In the genomic region with DNA sequence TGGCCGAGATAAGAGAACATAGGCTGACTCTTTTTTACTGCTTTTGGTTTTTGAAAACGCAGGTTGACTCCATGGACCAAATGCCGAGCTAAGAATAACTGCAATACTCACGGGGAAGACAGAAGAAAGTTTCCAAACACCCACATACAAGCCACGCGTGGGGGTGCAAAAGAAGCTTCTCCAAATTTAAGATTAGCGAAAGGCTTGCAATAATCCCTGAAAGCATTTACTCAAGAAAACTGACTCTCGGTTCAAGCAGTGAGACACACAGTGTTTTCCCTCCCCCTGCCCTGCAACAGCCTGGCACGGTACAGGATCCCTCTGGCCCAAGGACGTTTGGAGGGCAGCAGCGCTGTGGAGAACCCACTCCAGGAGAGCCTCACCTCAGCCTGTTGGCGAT, we compare ENCODE assay signal across 18 mouse cellular contexts.
DNase-seq lines count a peak whose midpoint lies in the region; ATAC-seq and TF ChIP-seq lines count a peak whose summit lies in the region.
"Had no signal": no experiment of that assay in that cellular context is flagged by ENCODE, and none has a peak within 500 bp of the region (broad histone marks: within the 10 kb centered on the region; RNA-seq: fewer than 3 reads in every experiment).

No protein-coding gene starts in this region.

- H3K4me1 ChIP-seq in cerebellum, adult 2 months (ENCODE audit: control insufficient read depth, insufficient read depth, low read length), result peaks cover 3% of the 10 kb centered on the region; the same call in 1 of the 2 replicates
- no peaks in the 10 kb centered on the region for H3K4me1 ChIP-seq in hindbrain, embryonic 11.5 days (replicated peaks; ENCODE audit: control insufficient read depth, insufficient read depth, low read length)
- H3K4me1 ChIP-seq in hindbrain, postnatal 0 days (ENCODE audit: insufficient read depth, low read length), result peaks cover 6% of the 10 kb centered on the region; the same call in 1 of the 2 replicates
- H3K4me1 ChIP-seq: neural tube, embryonic 12.5 days had no signal

- H3K36me3 ChIP-seq in hindbrain, embryonic 11.5 days (ENCODE audit: control insufficient read depth, insufficient read depth, low read length), result no peaks in the 10 kb centered on the region
- no peaks in the 10 kb centered on the region for H3K36me3 ChIP-seq in hindbrain, postnatal 0 days (ENCODE audit: insufficient read depth, low read length)
- H3K36me3 ChIP-seq: forebrain, embryonic 10.5 days; heart, embryonic 12.5 days; limb, embryonic 10.5 days; midbrain, embryonic 10.5 days; neural tube, embryonic 12.5 days; stomach, embryonic 15.5 days had no signal

- DNase-seq in left cerebral cortex, adult 11 months (ENCODE audit: low spot score), result peak; percentile 72
- no peak for DNase-seq in left cerebral cortex, postnatal 4 days
- DNase-seq in frontal cortex, postnatal 36 days (ENCODE audit: low spot score in 2 of 2), result peak; percentile 68 to 91
- DNase-seq in left cerebral cortex, postnatal 36 days (ENCODE audit: low spot score in 2 of 2), result peak; percentile 74 to 77
- DNase-seq in cerebellum, adult 2 months, result no peak
- no peak for DNase-seq in hindbrain, embryonic 11.5 days (ENCODE audit: low spot score)
- no peak for DNase-seq in hindbrain, postnatal 0 days (ENCODE audit: low spot score)
- DNase-seq: cerebellum, adult 18-20 months; kidney, adult 2 months; kidney, postnatal 25 days; lung, embryonic 14.5 days had no signal

- H3K4me2 ChIP-seq in hindbrain, embryonic 11.5 days (replicated peaks; ENCODE audit: low read depth, low read length), result no peak overlapping the region
- no peak overlapping the region for H3K4me2 ChIP-seq in hindbrain, postnatal 0 days (ENCODE audit: low read depth, low read length)
- H3K4me2 ChIP-seq: heart, embryonic 12.5 days; liver, embryonic 11.5 days; lung, embryonic 14.5 days; neural tube, embryonic 12.5 days; stomach, embryonic 15.5 days had no signal

- ATAC-seq in hindbrain, embryonic 11.5 days (ENCODE audit: low FRiP score), result no peak
- no peak for ATAC-seq in hindbrain, postnatal 0 days

- H3K4me3 ChIP-seq in cerebellum, adult 2 months (replicated peaks; ENCODE audit: insufficient read depth, low read depth, low read length), result no peak overlapping the region
- no peak overlapping the region for H3K4me3 ChIP-seq in hindbrain, embryonic 11.5 days (ENCODE audit: low read depth, low read length)
- H3K4me3 ChIP-seq in hindbrain, postnatal 0 days (ENCODE audit: low read length), result no peak overlapping the region
- H3K4me3 ChIP-seq: forebrain, embryonic 10.5 days; heart, embryonic 12.5 days; limb, embryonic 10.5 days; midbrain, embryonic 10.5 days; neural tube, embryonic 12.5 days; stomach, embryonic 15.5 days had no signal

- TF ChIP-seq POLR2A in cerebellum, adult 2 months (IDR thresholded peaks at IDR 0.05; ENCODE audit: borderline replicate concordance, insufficient read depth, low read length), result no peak

- WGBS in cerebellum, adult 2 months, result 85% methylated on average over 12 of the region's 12 CpGs
- WGBS in hindbrain, embryonic 11.5 days, result 91% methylated on average over 12 of the region's 12 CpGs
- WGBS in hindbrain, postnatal 0 days, result 86% methylated on average over 12 of the region's 12 CpGs

- H3K27me3 ChIP-seq in cerebellum, adult 2 months (ENCODE audit: control insufficient read depth, insufficient read depth, low read length), result no peaks in the 10 kb centered on the region
- H3K27me3 ChIP-seq in hindbrain, embryonic 11.5 days (ENCODE audit: control insufficient read depth, insufficient read depth, low read length), result no peaks in the 10 kb centered on the region
- H3K27me3 ChIP-seq in hindbrain, postnatal 0 days (ENCODE audit: insufficient read depth, low read length), result no peaks in the 10 kb centered on the region
- H3K27me3 ChIP-seq: heart, embryonic 12.5 days; neural tube, embryonic 12.5 days; stomach, embryonic 15.5 days had no signal

- no peak for TF ChIP-seq CTCF in cerebellum, adult 2 months (IDR thresholded peaks at IDR 0.05; ENCODE audit: borderline replicate concordance, insufficient read depth, low read depth, low read length)
- no peak for TF ChIP-seq CTCF in hindbrain, postnatal 0 days (IDR thresholded peaks at IDR 0.05; ENCODE audit: low read depth)

- H3K27ac ChIP-seq in cerebellum, adult 2 months (ENCODE audit: insufficient read depth, low read length), result no peak overlapping the region
- H3K27ac ChIP-seq in hindbrain, embryonic 11.5 days (ENCODE audit: low read depth, low read length), result no peak overlapping the region
- H3K27ac ChIP-seq in hindbrain, postnatal 0 days, result no peak overlapping the region
- H3K27ac ChIP-seq: forebrain, embryonic 10.5 days; limb, embryonic 10.5 days; midbrain, embryonic 10.5 days; neural tube, embryonic 12.5 days; stomach, embryonic 15.5 days had no signal

- intact Hi-C loops in left cerebral cortex, postnatal 4 days (cut with DNase I), result no loop called here
- intact Hi-C loops in left cerebral cortex, postnatal 36 days (cut with DNase I), result loop anchor here (2.0 kb wide), 1 partner anchor 39 kb away; no protein-coding TSS in a partner anchor

- no peak overlapping the region for H3K9ac ChIP-seq in hindbrain, embryonic 11.5 days (ENCODE audit: low read depth, low read length)
- no peak overlapping the region for H3K9ac ChIP-seq in hindbrain, postnatal 0 days (replicated peaks; ENCODE audit: low read length)
- H3K9ac ChIP-seq: heart, embryonic 12.5 days; lung, embryonic 14.5 days; neural tube, embryonic 12.5 days; stomach, embryonic 15.5 days had no signal

- no peaks in the 10 kb centered on the region for H3K9me3 ChIP-seq in hindbrain, embryonic 11.5 days (ENCODE audit: control insufficient read depth, low read length)
- no peaks in the 10 kb centered on the region for H3K9me3 ChIP-seq in hindbrain, postnatal 0 days (ENCODE audit: low read length)
- H3K9me3 ChIP-seq: forebrain, embryonic 10.5 days; limb, embryonic 10.5 days; neural tube, embryonic 12.5 days; stomach, embryonic 15.5 days had no signal

Comparison
In these comparisons a context has a peak if more than half of its experiments do, and no peak if none do; other contexts are left out.
1. DNase-seq: peak in left cerebral cortex, adult 11 months (single experiment), frontal cortex, postnatal 36 days (2 of 2) and left cerebral cortex, postnatal 36 days (2 of 2); none in left cerebral cortex, postnatal 4 days (single experiment), cerebellum, adult 2 months (0 of 2), hindbrain, embryonic 11.5 days (single experiment) and hindbrain, postnatal 0 days (single experiment).